Mouse (Mus musculus) forebrain, embryonic 12.5 days (tissue): ENCODE data around the gene Nfkb1. TPM values are rescaled to one million over a fixed set of nuclear protein-coding genes. Genes with fewer than 3 reads are reported as not detected.

Source experiments
- ATAC-seq: fragments of 200-750 bp; cut with Nextera tagmentation; 2 replicates; pipeline ENCODE4 v1.8.0; 2017; ENCODE audit warnings: moderate TSS enrichment; ENCODE audit not compliant: low FRiP score
- H3K27ac ChIP-seq: fragments of 300-500 bp; sonication (generic); 2 replicates; pipeline ENCODE4 v1.5.1; 2016; ENCODE audit warnings: mild to moderate bottlenecking
- H3K27me3 ChIP-seq: fragments of 300-500 bp; sonication (generic); 2 replicates; pipeline ENCODE4 v1.6.1; 2016; ENCODE audit warnings: mild to moderate bottlenecking
- H3K36me3 ChIP-seq: fragments of 300-500 bp; sonication (generic); replicated peaks from 2 replicates; pipeline ENCODE4 v1.6.1; 2016; ENCODE audit warnings: mild to moderate bottlenecking
- H3K4me1 ChIP-seq: fragments of 300-500 bp; sonication (generic); 2 replicates; pipeline ENCODE4 v1.6.1; 2016
- H3K4me2 ChIP-seq: fragments of 300-500 bp; sonication (generic); 2 replicates; pipeline ENCODE4 v1.6.1; 2016; ENCODE audit warnings: mild to moderate bottlenecking, moderate library complexity
- H3K4me3 ChIP-seq: fragments of 300-500 bp; sonication (generic); replicated peaks from 2 replicates; pipeline ENCODE4 v1.5.1; 2016; ENCODE audit warnings: mild to moderate bottlenecking
- H3K9ac ChIP-seq: fragments of 300-500 bp; sonication (generic); 2 replicates; pipeline ENCODE4 v1.6.1; 2016; ENCODE audit warnings: mild to moderate bottlenecking
- H3K9me3 ChIP-seq: fragments of 300-500 bp; sonication (generic); 2 replicates; pipeline ENCODE4 v1.6.1; 2016
- WGBS: fragments of 180-500 bp; shearing (Covaris S2); methylation state at CpG from one replicate; pipeline ENCODE4 v1.1.7; 2016; 5-methylcytosine and 5-hydroxymethylcytosine counted together
- polyA plus RNA-seq: library from polyadenylated mRNA; unstranded; fragments of >200 nt; fragmentation: Nextera tagmentation; extraction: Ambion mirVana; gene quantifications from 2 replicates; pipeline ENCODE4 v1.2.1, GENCODE M21; 2016

Nfkb1 gene
- polyA plus RNA-seq, 1 experiment from 2014 or later: 9.7 TPM

DNA sequence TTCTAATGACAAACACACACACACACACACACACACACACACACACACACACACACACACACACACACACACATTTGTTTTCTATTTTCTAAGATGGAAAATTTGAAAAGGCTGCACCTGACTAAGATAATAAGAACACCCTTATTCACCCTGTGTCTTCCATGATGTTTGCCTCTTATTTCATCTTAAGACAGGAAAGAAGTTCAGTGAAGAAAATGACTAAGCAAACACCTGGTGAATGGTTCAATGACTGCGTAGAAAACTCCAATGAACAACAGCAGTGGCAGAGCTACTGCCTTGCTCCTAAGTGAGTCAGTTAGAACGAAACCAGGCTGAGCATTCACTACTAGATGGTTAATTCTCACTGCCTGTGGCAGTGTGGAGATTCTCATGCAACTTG lies 30.8 kb upstream of the Nfkb1 start:
- no peaks in the 10 kb centered on the region for H3K27me3 ChIP-seq
- no peak for ATAC-seq
- H3K36me3 ChIP-seq: no peaks in the 10 kb centered on the region
- H3K4me1 ChIP-seq: no peaks in the 10 kb centered on the region
- WGBS: 94% methylated on average over 2 of the region's 2 CpGs
- H3K27ac ChIP-seq: no peak overlapping the region
- no peaks in the 10 kb centered on the region for H3K9me3 ChIP-seq
- H3K4me3 ChIP-seq: no peak overlapping the region
- H3K4me2 ChIP-seq: no peak overlapping the region
- H3K9ac ChIP-seq: no peak overlapping the region

DNA sequence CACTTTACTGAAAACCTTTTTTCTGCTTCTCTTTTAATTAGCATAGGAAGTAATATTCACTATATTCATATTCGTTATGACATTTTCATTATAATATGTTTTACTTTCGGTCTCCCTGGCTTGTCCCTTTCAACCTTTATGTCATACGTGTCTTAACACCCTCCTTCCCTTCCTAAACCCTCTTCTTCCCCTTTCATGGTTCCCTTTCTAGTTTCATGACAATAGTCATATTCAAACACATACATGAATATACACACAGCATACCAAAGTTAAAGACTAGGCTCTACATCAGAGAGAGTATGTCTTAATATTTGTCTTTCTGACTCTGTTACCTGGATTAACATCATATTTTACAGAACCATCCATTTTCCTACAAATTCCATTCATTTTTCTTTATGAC lies 28.6 kb upstream of the Nfkb1 start:
- H3K27ac ChIP-seq: no peak overlapping the region
- no peaks in the 10 kb centered on the region for H3K4me1 ChIP-seq
- no peaks in the 10 kb centered on the region for H3K36me3 ChIP-seq
- 99% methylated on average over 3 of the region's 3 CpGs for WGBS
- ATAC-seq: no peak
- H3K9me3 ChIP-seq: no peaks in the 10 kb centered on the region
- H3K27me3 ChIP-seq: no peaks in the 10 kb centered on the region
- no peak overlapping the region for H3K9ac ChIP-seq
- H3K4me2 ChIP-seq: no peak overlapping the region
- H3K4me3 ChIP-seq: no peak overlapping the region

DNA sequence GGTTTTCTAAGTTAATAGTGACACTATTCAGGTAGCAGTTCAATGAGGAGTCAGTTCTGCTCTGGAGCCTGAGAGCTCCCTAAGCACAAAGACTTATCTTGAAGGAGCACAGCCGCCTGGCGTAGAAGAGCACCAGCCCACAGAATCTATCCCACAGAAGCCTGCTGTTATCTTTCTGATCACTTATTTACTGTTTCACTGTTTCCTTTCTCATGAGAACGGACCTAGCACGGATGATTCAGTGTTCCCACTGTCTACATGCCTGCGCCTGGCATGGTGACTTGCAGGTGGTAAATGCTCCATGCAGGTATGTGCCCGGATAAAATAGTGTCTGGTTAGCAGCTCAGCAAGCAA lies 27.8 kb upstream of the Nfkb1 start:
- H3K4me3 ChIP-seq: no peak overlapping the region
- H3K9ac ChIP-seq: no peak overlapping the region
- H3K36me3 ChIP-seq: no peaks in the 10 kb centered on the region
- H3K9me3 ChIP-seq: no peaks in the 10 kb centered on the region
- H3K27me3 ChIP-seq: no peaks in the 10 kb centered on the region
- no peak for ATAC-seq
- no peaks in the 10 kb centered on the region for H3K4me1 ChIP-seq
- WGBS: 90% methylated on average over 6 of the region's 6 CpGs
- H3K27ac ChIP-seq: no peak overlapping the region
- no peak overlapping the region for H3K4me2 ChIP-seq

DNA sequence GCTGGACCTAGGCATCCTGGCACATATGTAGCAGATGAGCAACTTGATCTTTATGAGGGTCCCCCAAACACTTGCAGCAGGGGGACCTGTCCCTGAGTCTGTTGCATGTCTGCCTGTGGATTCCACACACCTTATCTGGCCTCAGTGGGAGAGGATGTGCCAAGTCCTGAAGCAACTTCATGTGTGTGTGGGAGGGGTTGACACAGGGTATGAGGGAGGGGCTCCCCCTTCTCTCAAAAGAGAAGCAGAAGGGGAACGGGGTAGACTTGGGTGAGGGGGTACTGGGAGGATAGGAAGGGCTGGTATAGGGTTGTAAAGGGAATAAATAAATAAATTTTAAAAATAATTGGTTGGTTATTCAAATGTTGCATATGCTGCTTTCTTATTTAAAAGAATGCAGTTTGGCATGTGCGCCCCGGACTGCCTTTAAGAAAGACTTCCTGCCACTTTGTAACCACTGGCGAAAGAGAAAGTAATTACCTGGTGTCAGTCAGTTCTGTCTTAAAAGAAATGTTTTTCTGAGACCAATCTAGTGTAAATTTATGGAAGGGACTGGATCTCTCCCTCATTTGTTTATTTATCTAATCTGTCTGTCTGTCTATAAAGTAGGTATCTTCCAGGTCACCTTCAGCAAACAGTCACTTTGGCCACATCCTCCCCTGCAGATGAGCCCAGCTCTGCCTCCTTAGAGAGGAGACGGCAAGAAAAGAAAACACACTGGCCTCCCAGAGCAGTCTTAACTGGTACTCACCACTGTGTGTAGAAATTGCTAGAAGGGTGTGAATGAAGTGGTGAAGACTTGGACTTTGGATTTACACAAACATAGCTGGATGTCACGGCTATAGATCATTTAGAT lies 27.2 kb upstream of the Nfkb1 start:
- no peak overlapping the region for H3K9ac ChIP-seq
- H3K36me3 ChIP-seq: no peaks in the 10 kb centered on the region
- no peak overlapping the region for H3K27ac ChIP-seq
- H3K4me2 ChIP-seq: no peak overlapping the region
- no peak overlapping the region for H3K4me3 ChIP-seq
- no peaks in the 10 kb centered on the region for H3K4me1 ChIP-seq
- WGBS: 86% methylated on average over 6 of the region's 6 CpGs
- H3K9me3 ChIP-seq: no peaks in the 10 kb centered on the region
- H3K27me3 ChIP-seq: no peaks in the 10 kb centered on the region
- no peak for ATAC-seq

DNA sequence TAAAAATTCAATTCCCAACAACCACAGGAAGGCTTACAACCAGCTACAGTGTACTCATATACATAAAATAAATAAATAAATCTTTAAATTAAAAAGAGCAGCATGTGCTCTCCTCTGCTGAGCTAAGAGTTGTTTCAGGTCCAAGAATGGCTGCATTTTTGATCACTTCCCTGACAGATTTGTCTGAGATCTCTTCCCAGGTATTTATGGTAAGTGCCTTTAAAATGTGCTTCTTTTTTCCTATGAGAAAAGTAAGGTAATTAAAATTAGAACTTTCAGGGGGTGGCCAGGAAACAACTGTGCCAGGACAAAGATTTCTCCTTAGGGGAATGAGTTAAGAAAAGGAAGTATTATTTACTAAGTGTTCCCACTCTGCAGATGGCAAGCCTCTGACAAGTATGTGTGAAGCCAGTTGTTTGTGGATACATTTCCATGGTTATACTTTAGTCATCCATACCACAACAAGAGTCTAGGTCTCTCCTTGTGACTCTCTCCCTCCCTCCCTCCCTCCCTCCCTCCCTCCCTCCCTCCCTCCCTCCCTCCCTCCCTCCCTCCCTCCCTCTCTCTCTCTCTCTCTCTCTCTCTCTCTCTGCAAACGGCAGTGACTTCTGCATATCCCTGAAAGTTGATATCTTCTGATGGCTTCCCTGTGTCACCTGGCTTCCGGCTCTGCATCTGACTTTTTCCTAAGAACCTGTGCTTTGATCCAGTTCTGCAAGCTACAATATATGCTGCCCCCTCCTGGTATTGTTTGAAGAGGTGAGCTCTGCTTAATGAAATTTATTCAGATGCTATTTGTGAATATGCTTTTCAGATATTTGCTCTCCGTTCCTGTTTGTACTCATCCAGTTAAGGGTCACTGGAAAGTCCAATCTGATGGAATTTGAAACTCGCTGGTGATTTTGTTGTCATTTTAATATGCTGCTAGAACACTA lies 21.9 kb upstream of the Nfkb1 start:
- Histone ChIP-seq H3K9ac (no peak overlapping the region), H3K4me2 (no peak overlapping the region), H3K36me3 (no peaks in the 10 kb centered on the region), H3K27me3 (no peaks in the 10 kb centered on the region), H3K27ac (no peak overlapping the region), H3K9me3 (no peaks in the 10 kb centered on the region), H3K4me1 (no peaks in the 10 kb centered on the region), H3K4me3 (no peak overlapping the region)
- 65% methylated on average over 3 of the region's 4 CpGs for WGBS
- no peak for ATAC-seq

DNA sequence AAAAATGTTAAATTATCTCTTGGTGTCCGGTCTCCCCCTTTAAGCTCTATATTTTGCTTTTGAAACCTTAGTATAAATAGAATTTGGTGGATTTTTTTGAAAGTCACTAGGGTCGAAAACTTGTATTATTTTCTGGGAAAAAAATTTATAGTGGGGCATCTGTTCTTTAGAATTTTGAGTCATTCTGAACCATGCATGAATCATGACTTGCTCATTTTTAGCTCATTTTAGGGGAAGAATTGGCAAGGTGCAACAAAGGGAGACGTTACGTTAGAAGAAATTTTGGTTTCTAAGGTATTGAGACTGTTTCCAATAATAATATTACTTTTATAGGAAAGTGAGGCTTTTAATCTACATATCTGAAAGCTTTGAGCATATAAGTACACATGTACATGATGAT lies 20.3 kb upstream of the Nfkb1 start:
- no peak for ATAC-seq
- H3K27ac ChIP-seq: no peak overlapping the region
- WGBS: 93% methylated on average over 4 of the region's 4 CpGs
- no peaks in the 10 kb centered on the region for H3K36me3 ChIP-seq
- H3K9me3 ChIP-seq: no peaks in the 10 kb centered on the region
- no peak overlapping the region for H3K4me2 ChIP-seq
- no peak overlapping the region for H3K4me3 ChIP-seq
- no peaks in the 10 kb centered on the region for H3K4me1 ChIP-seq
- H3K27me3 ChIP-seq: no peaks in the 10 kb centered on the region
- H3K9ac ChIP-seq: no peak overlapping the region

DNA sequence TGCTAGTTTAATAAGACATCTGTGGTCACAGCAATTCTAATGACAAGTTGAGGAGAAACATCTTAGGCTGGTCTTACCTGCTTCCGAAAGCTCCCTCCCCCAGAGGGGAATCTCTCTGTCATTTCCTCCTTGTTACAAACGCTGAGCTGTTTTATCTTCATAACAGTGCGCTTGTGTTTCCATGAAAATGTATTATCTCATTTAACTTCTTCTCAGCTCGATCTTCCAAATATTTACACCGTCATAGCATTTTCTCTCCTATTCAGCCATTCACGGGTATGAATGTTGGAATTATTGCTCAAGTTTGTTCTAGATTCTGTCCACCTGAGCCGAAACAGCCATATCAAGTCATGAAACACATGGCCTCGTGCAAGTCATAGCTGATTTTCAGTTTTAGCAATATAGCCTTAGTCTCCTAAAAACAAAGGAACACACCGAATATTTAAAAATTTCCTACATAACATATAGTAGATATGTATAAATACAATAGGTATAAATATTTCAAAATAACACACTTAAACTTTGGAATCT lies 19.8 kb upstream of the Nfkb1 start:
- Histone ChIP-seq H3K4me2 (no peak overlapping the region), H3K27ac (no peak overlapping the region), H3K4me1 (no peaks in the 10 kb centered on the region), H3K4me3 (no peak overlapping the region), H3K27me3 (no peaks in the 10 kb centered on the region), H3K9ac (no peak overlapping the region), H3K9me3 (no peaks in the 10 kb centered on the region), H3K36me3 (no peaks in the 10 kb centered on the region)
- ATAC-seq: no peak
- 92% methylated on average over 9 of the region's 9 CpGs for WGBS

DNA sequence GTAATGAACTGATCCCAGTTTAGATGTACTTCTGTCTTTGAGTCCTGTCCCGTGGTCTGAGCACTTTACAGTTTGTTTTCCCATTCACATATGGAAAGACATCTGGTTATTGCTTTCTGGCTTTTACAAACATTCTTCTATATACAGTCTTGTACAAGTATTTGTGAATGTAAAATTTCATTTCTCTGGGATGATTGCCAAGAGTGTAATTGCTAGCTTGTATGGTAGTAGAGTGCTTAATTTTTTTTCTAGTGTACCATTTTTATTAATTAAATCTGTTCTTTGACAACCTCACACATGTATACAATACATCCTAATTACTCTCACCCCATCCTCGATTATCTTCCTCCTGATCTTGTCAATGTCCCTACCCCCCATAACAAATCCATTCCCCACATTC lies 12.0 kb upstream of the Nfkb1 start:
- H3K27ac ChIP-seq: no peak overlapping the region
- H3K4me3 ChIP-seq: no peak overlapping the region
- no peak for ATAC-seq
- no peaks in the 10 kb centered on the region for H3K9me3 ChIP-seq
- H3K9ac ChIP-seq: no peak overlapping the region
- 75% methylated on average over 2 of the region's 2 CpGs for WGBS
- H3K27me3 ChIP-seq: no peaks in the 10 kb centered on the region
- no peaks in the 10 kb centered on the region for H3K4me1 ChIP-seq
- no peaks in the 10 kb centered on the region for H3K36me3 ChIP-seq
- no peak overlapping the region for H3K4me2 ChIP-seq

DNA sequence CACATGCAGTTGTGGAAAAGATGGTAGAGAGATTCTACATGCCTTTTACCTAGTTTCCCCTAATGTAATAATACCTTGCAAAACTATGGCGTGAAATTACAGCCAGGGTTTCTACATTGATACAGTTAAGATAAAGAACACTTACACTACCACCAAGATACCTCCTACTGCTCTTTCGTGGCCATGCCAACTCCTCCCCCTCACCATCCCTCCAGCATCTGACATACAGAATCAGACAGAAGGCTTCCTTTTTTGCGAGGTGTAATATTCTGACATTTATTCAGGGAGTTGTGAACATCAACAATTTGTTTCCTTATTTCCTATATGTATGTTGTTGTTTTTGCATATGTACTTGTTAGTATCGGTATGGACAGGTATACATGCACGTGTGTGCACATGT lies 11.3 kb upstream of the Nfkb1 start:
- H3K4me1 ChIP-seq: no peaks in the 10 kb centered on the region
- no peak overlapping the region for H3K9ac ChIP-seq
- 89% methylated on average over 5 of the region's 5 CpGs for WGBS
- no peaks in the 10 kb centered on the region for H3K27me3 ChIP-seq
- no peak overlapping the region for H3K4me3 ChIP-seq
- no peaks in the 10 kb centered on the region for H3K36me3 ChIP-seq
- no peak for ATAC-seq
- H3K27ac ChIP-seq: no peak overlapping the region
- H3K4me2 ChIP-seq: no peak overlapping the region
- H3K9me3 ChIP-seq: no peaks in the 10 kb centered on the region

DNA sequence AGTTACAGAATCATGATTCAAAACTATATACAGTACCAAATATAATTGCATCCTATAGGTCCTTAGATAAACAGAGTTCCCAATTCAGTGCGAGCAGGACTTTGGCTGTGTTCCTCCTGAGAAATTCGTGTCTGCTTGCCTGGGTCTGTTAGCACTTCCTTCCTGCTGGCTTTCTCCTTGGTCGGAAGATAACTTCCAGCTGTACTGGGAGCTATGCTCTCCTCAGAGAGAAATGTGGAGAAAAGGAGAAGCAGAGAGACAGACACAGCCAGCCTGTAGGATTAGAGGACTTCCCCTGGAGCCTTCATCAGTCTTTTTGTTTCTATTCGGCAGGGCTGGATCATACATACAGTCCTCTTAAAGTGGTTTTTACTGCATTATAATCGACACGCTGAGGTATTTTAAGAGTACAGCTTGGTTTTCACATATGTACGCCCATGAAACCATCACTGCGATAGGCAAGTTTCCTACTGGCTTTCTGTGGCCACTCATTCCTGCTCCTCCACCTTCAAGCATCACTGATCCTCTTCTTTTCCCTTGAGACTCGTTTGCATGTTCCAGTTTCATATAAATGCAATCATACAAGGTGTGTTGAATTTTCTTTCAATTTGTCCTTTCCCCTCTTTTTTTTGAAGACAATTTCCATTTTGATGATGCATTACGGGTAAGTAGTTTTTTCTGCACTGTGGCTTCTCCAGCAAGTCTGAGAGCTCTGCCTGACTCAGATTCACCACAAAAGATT lies 8.3 kb upstream of the Nfkb1 start:
- no peaks in the 10 kb centered on the region for H3K9me3 ChIP-seq
- no peak for ATAC-seq
- 67% methylated on average over 10 of the region's 10 CpGs for WGBS
- H3K4me1 ChIP-seq: no peaks in the 10 kb centered on the region
- H3K27me3 ChIP-seq: no peaks in the 10 kb centered on the region
- no peak overlapping the region for H3K4me2 ChIP-seq
- H3K9ac ChIP-seq: no peak overlapping the region
- H3K36me3 ChIP-seq: no peaks in the 10 kb centered on the region
- H3K4me3 ChIP-seq: no peak overlapping the region
- H3K27ac ChIP-seq: no peak overlapping the region

DNA sequence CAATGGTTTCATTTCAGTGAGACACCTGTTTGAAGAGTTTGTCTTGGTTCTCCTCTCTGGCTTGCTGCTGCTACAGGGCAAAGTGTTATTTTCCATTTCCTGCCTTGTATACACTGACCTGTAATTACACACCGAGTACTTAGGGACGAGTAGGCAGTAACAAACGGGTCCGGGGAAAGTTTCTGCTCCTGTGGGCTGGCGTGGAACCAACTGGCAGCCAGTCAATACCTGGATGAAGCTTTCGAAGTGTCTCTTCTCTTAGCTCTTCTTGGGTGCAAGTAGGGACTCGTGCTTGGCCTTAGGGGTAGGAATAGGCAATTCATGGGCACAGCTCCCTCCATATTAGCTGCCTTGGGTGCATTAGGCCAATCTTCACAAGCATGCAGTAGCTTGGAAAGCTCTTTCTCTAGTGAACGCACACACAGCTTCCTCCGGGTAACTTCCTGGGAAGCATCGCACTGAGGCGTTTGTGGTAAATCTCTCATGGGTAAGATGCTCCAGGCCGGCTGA lies 7.2 kb upstream of the Nfkb1 start:
- 69% methylated on average over 12 of the region's 12 CpGs for WGBS
- H3K36me3 ChIP-seq: no peaks in the 10 kb centered on the region
- peaks cover 2% of the 10 kb centered on the region for H3K27me3 ChIP-seq
- H3K27ac ChIP-seq: no peak overlapping the region
- no peak overlapping the region for H3K4me3 ChIP-seq
- H3K9ac ChIP-seq: no peak overlapping the region
- no peaks in the 10 kb centered on the region; the same call in 1 of the 2 replicates for H3K4me1 ChIP-seq
- ATAC-seq: no peak
- no peak overlapping the region for H3K4me2 ChIP-seq
- H3K9me3 ChIP-seq: no peaks in the 10 kb centered on the region

DNA sequence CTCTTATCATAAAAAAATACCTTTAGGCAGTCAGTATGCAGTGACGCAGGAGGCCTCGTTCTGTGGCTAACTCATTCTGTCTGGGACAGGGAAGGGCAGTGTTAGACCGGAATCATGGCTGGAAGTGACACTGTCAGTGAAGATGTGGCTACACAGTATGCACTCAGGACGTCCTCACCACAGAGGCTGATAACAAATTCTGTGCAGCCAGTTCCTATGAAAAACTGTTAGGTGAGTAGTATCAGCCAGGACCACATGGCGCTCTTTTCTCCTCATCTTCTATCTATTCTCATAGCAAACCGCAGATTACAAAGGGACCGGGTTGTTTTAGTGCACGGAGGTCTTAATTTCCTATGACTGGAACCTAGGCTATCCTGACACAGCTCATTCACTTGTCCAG lies 4.9 kb upstream of the Nfkb1 start:
- Histone ChIP-seq H3K9ac (no peak overlapping the region), H3K27me3 (peaks cover 10% of the 10 kb centered on the region), H3K4me2 (no peak overlapping the region), H3K36me3 (no peaks in the 10 kb centered on the region), H3K9me3 (no peaks in the 10 kb centered on the region), H3K4me3 (no peak overlapping the region), H3K27ac (no peak overlapping the region), H3K4me1 (peaks cover 18% of the 10 kb centered on the region)
- WGBS: 88% methylated on average over 8 of the region's 8 CpGs
- no peak for ATAC-seq
